Mouse (Mus musculus) gastrocnemius, postnatal 14 days (tissue): ENCODE measurements at regions not wholly inside any gene's neighbourhood (a gene's known extent, or its start where the extent isn't known, plus 50 kb on each side); places are given as distances from the start of the nearest gene placed in this dataset.

Experiments used
- DNase-seq: peaks from one replicate; pipeline ENCODE4 v3.0.0; 2021; ENCODE audit warnings: mixed read lengths
- intact Hi-C: fragments of 180-260 bp; cut with DNase I; formaldehyde crosslinking; loops from one replicate; pipeline ENCODE4 v1.15.1; 2025; ENCODE audit warnings: low total_unique reads

- DNase-seq, result no peak
- intact Hi-C loops, result no loop called here
Observed at GRCm38 (mm10) chr11:35065959-35066414, 55.0 kb upstream of the Slit3 start.

- intact Hi-C loops, result no loop called here
- no peak for DNase-seq
Observed at GRCm38 (mm10) chr11:35057791-35058190, 63.2 kb upstream of the Slit3 start.

GRCm38 (mm10) chr11:35055496-35056125 is 65.4 kb upstream of the Slit3 start:
- intact Hi-C loops, result no loop called here
- DNase-seq, result no peak

- DNase-seq, result no peak
- intact Hi-C loops, result no loop called here
Observed at GRCm38 (mm10) chr11:35053613-35053950, 67.4 kb upstream of the Slit3 start.

- intact Hi-C loops, result no loop called here
Observed at GRCm38 (mm10) chr11:35052856-35053612, 68.0 kb upstream of the Slit3 start.

GRCm38 (mm10) chr11:35049663-35050215 is 71.3 kb upstream of the Slit3 start:
- intact Hi-C loops, result no loop called here
- DNase-seq, result no peak

More at GRCm38 (mm10) chr11:35052856-35053612, 68.0 kb upstream of the Slit3 start:
- DNase-seq, result no peak

- intact Hi-C loops, result no loop called here
- no peak for DNase-seq
Observed at GRCm38 (mm10) chr11:35044659-35045058, 76.4 kb upstream of the Slit3 start.

- no peak for DNase-seq
- intact Hi-C loops, result no loop called here
Observed at GRCm38 (mm10) chr11:35024448-35024847, 96.6 kb upstream of the Slit3 start.

GRCm38 (mm10) chr11:35023813-35024212 is 97.2 kb upstream of the Slit3 start:
- intact Hi-C loops, result no loop called here
- no peak for DNase-seq

- intact Hi-C loops, result no loop called here
- DNase-seq, result no peak
Observed at GRCm38 (mm10) chr11:35021990-35022625, 98.9 kb upstream of the Slit3 start.

- no peak for DNase-seq
- intact Hi-C loops, result no loop called here
Observed at GRCm38 (mm10) chr11:35016998-35017397, 104.0 kb upstream of the Slit3 start.

- intact Hi-C loops, result no loop called here
Observed at GRCm38 (mm10) chr11:35011521-35012476, 109.2 kb upstream of the Slit3 start.

GRCm38 (mm10) chr11:35006773-35007567 is 114.1 kb upstream of the Slit3 start:
- intact Hi-C loops, result no loop called here

More at GRCm38 (mm10) chr11:35011521-35012476, 109.2 kb upstream of the Slit3 start:
- no peak for DNase-seq

GRCm38 (mm10) chr11:35005143-35005542 is 115.9 kb upstream of the Slit3 start:
- DNase-seq, result no peak
- intact Hi-C loops, result no loop called here

More at GRCm38 (mm10) chr11:35006773-35007567, 114.1 kb upstream of the Slit3 start:
- no peak for DNase-seq

- DNase-seq, result no peak
- intact Hi-C loops, result no loop called here
Observed at GRCm38 (mm10) chr11:35004431-35004830, 116.6 kb upstream of the Slit3 start.

- intact Hi-C loops, result no loop called here
- DNase-seq, result no peak
Observed at GRCm38 (mm10) chr11:35003956-35004355, 117.1 kb upstream of the Slit3 start.

GRCm38 (mm10) chr11:34997906-34998305 is 123.1 kb upstream of the Slit3 start:
- intact Hi-C loops, result no loop called here
- DNase-seq, result no peak

- DNase-seq, result no peak
- intact Hi-C loops, result no loop called here
Observed at GRCm38 (mm10) chr11:34995515-34995914, 125.5 kb upstream of the Slit3 start.
